Mouse (Mus musculus) lung, postnatal 0 days (tissue): ENCODE data around the gene Krt87.

Experiments
- CTCF ChIP-seq: IDR thresholded peaks from 2 replicates; pipeline ENCODE4 v1.5.1; 2016; ENCODE audit warnings: antibody characterized with exemption, mild to moderate bottlenecking
- EP300 ChIP-seq: IDR thresholded peaks from 2 replicates; pipeline ENCODE4 v1.6.1; 2016; ENCODE audit warnings: antibody characterized with exemption, mild to moderate bottlenecking, control low read depth

- no peak for TF ChIP-seq EP300
- no peak for TF ChIP-seq CTCF
Measured at GRCm38 (mm10) chr15:101455292-101455691, 16.7 kb upstream of the Krt87 start.
